Comparison of ENCODE assay signal across 7 mouse cellular contexts in genomic region chr5:77358347-77358746, GRCm38 (mm10). TPM values are rescaled to one million over a fixed set of nuclear protein-coding genes. Genes with fewer than 3 reads are reported as not detected.
DNase-seq lines count a peak whose midpoint lies in the region; ATAC-seq and TF ChIP-seq lines count a peak whose summit lies in the region.

No protein-coding gene starts in this region.

- H3K36me3 ChIP-seq in embryonic facial prominence, embryonic 12.5 days, result no peaks in the 10 kb centered on the region
- H3K36me3 ChIP-seq in heart, embryonic 13.5 days, result no peaks in the 10 kb centered on the region
- H3K36me3 ChIP-seq in stomach, postnatal 0 days (ENCODE audit: control insufficient read depth, insufficient read depth, low read length), result no peaks in the 10 kb centered on the region

- H3K27ac ChIP-seq in embryonic facial prominence, embryonic 12.5 days, result peak overlapping the region; percentile 46; the same call in 1 of the 2 replicates
- peak overlapping the region; percentile 68 for H3K27ac ChIP-seq in heart, embryonic 13.5 days (replicated peaks)
- peak overlapping the region; percentile 92 for H3K27ac ChIP-seq in stomach, postnatal 0 days (replicated peaks)

- peak overlapping the region; percentile 55 for H3K4me2 ChIP-seq in embryonic facial prominence, embryonic 12.5 days (replicated peaks)
- peak overlapping the region; percentile 70 for H3K4me2 ChIP-seq in heart, embryonic 13.5 days
- H3K4me2 ChIP-seq in stomach, postnatal 0 days (replicated peaks; ENCODE audit: low read depth), result peak overlapping the region; percentile 57

- H3K27me3 ChIP-seq in embryonic facial prominence, embryonic 12.5 days, result no peaks in the 10 kb centered on the region
- H3K27me3 ChIP-seq in heart, embryonic 13.5 days (replicated peaks), result peaks cover 8% of the 10 kb centered on the region
- no peaks in the 10 kb centered on the region for H3K27me3 ChIP-seq in stomach, postnatal 0 days (ENCODE audit: control insufficient read depth, insufficient read depth, low read length)

- ATAC-seq in embryonic facial prominence, embryonic 12.5 days (ENCODE audit: insufficient number of reproducible peaks, insufficient read depth, low FRiP score, low TSS enrichment), result no peak
- ATAC-seq in heart, embryonic 13.5 days (ENCODE audit: extremely low read depth, insufficient number of reproducible peaks, low FRiP score, low TSS enrichment), result 0 out of 2 replicates have a peak, but pooled peaks have one; percentile 60
- peak; percentile 34 for ATAC-seq in megakaryocyte, adult 5-6 weeks (ENCODE audit: poor library complexity, severe bottlenecking)
- ATAC-seq in stomach, postnatal 0 days (ENCODE audit: low FRiP score, low TSS enrichment), result peak; percentile 80

- H3K9me3 ChIP-seq in embryonic facial prominence, embryonic 12.5 days, result no peaks in the 10 kb centered on the region
- no peaks in the 10 kb centered on the region for H3K9me3 ChIP-seq in heart, embryonic 13.5 days
- H3K9me3 ChIP-seq in stomach, postnatal 0 days (ENCODE audit: control insufficient read depth, low read length), result no peaks in the 10 kb centered on the region

- H3K4me3 ChIP-seq in embryonic facial prominence, embryonic 12.5 days, result peak overlapping the region; percentile 29
- peak overlapping the region; percentile 62 for H3K4me3 ChIP-seq in heart, embryonic 13.5 days
- peak overlapping the region; percentile 36; the same call in 1 of the 2 replicates for H3K4me3 ChIP-seq in stomach, postnatal 0 days (ENCODE audit: low read depth, low read length)

- peak; percentile 59 for TF ChIP-seq EP300 in stomach, postnatal 0 days (optimal IDR thresholded peaks at IDR 0.05)

- peak overlapping the region; percentile 36; the same call in 1 of the 2 replicates for H3K9ac ChIP-seq in embryonic facial prominence, embryonic 12.5 days
- peak overlapping the region; percentile 77 for H3K9ac ChIP-seq in heart, embryonic 13.5 days
- peak overlapping the region; percentile 52 for H3K9ac ChIP-seq in stomach, postnatal 0 days (ENCODE audit: low read length)

- 3% methylated on average over 10 of the region's 10 CpGs for WGBS in embryonic facial prominence, embryonic 12.5 days
- WGBS in heart, embryonic 13.5 days, result under 1% methylated on average over 10 of the region's 10 CpGs
- 2% methylated on average over 10 of the region's 10 CpGs for WGBS in stomach, postnatal 0 days

- peaks cover 18% of the 10 kb centered on the region for H3K4me1 ChIP-seq in embryonic facial prominence, embryonic 12.5 days
- peaks cover 34% of the 10 kb centered on the region for H3K4me1 ChIP-seq in heart, embryonic 13.5 days
- H3K4me1 ChIP-seq in stomach, postnatal 0 days (replicated peaks; ENCODE audit: control insufficient read depth, insufficient read depth), result peaks cover 6% of the 10 kb centered on the region; the same call in 1 of the 2 replicates

- no peak for TF ChIP-seq CTCF in stomach, postnatal 0 days (IDR thresholded peaks at IDR 0.05; ENCODE audit: low read depth)

- peak; percentile 71 for DNase-seq in adrenal gland, adult 2 months
- peak; percentile 50 to 82 for DNase-seq in kidney, postnatal 25 days
- peak; percentile 71 for DNase-seq in stomach, postnatal 0 days (ENCODE audit: low spot score)
- no peak for DNase-seq in layer of hippocampus, adult 11-12 months (ENCODE audit: low spot score)

RNA-seq across cellular contexts. Expression of gene Polr2b, which starts 48.4 kb away (rescaled TPM):
- total RNA-seq in adrenal gland, adult 2 months (2021), result 10 to 100 TPM; 67.5 to 95.1 TPM
- 20.7 and 37.6 TPM in 2 replicates for polyA plus RNA-seq in adrenal gland, adult 2 months (2012; rRNA removed)
- 76.4 and 78.9 TPM in 2 replicates for polyA plus RNA-seq in embryonic facial prominence, embryonic 12.5 days (2016; fragmentation: Nextera tagmentation; extraction: Ambion mirVana)
- polyA plus RNA-seq in heart, embryonic 13.5 days (2015; fragmentation: Nextera tagmentation; extraction: Ambion mirVana), result 34.6 and 37.6 TPM in 2 replicates
- 60.9 and 79.2 TPM in 2 replicates for total RNA-seq in megakaryocyte, adult 5-6 weeks (2015)
- 100 and 101 TPM in 2 replicates for total RNA-seq in megakaryocyte, adult 5-6 weeks (2017)
- 21.7 and 23.5 TPM in 2 replicates for polyA plus RNA-seq in stomach, postnatal 0 days (2015; fragmentation: Nextera tagmentation; extraction: Ambion mirVana)

RNA-seq across cellular contexts. Expression of gene Noa1, which starts 48.5 kb away (rescaled TPM):
- 10 to 100 TPM; 28.7 to 29.5 TPM for total RNA-seq in adrenal gland, adult 2 months (2021)
- 30.2 and 31.6 TPM in 2 replicates for polyA plus RNA-seq in adrenal gland, adult 2 months (2012; rRNA removed)
- polyA plus RNA-seq in embryonic facial prominence, embryonic 12.5 days (2016; fragmentation: Nextera tagmentation; extraction: Ambion mirVana), result 32.7 and 33.8 TPM in 2 replicates
- 18.8 and 19.2 TPM in 2 replicates for polyA plus RNA-seq in heart, embryonic 13.5 days (2015; fragmentation: Nextera tagmentation; extraction: Ambion mirVana)
- total RNA-seq in megakaryocyte, adult 5-6 weeks (2015), result 18.0 and 24.7 TPM in 2 replicates
- 10.2 and 15.8 TPM in 2 replicates for total RNA-seq in megakaryocyte, adult 5-6 weeks (2017)
- 15.1 and 16.3 TPM in 2 replicates for polyA plus RNA-seq in stomach, postnatal 0 days (2015; fragmentation: Nextera tagmentation; extraction: Ambion mirVana)

RNA-seq across cellular contexts. Expression of gene Igfbp7, which starts 49.5 kb away (rescaled TPM):
- 100 to 1,000 TPM; 651 to 852 TPM for total RNA-seq in adrenal gland, adult 2 months (2021)
- 5,575 and 9,689 TPM in 2 replicates for polyA plus RNA-seq in adrenal gland, adult 2 months (2012; rRNA removed)
- polyA plus RNA-seq in embryonic facial prominence, embryonic 12.5 days (2016; fragmentation: Nextera tagmentation; extraction: Ambion mirVana), result 17.0 and 17.5 TPM in 2 replicates
- polyA plus RNA-seq in heart, embryonic 13.5 days (2015; fragmentation: Nextera tagmentation; extraction: Ambion mirVana), result 30.2 and 32.4 TPM in 2 replicates
- total RNA-seq in megakaryocyte, adult 5-6 weeks (2015), result 3.6 and 4.5 TPM in 2 replicates
- total RNA-seq in megakaryocyte, adult 5-6 weeks (2017), result 2.6 and 4.1 TPM in 2 replicates
- polyA plus RNA-seq in stomach, postnatal 0 days (2015; fragmentation: Nextera tagmentation; extraction: Ambion mirVana), result 421 and 437 TPM in 2 replicates

Comparison
In these comparisons a context has a peak if more than half of its experiments do, and no peak if none do; other contexts are left out.
1. RNA of gene Igfbp7, which starts 49.5 kb away (polyA plus RNA-seq): 5,575 to 9,689 TPM in adrenal gland, adult 2 months and 421 to 437 TPM in stomach, postnatal 0 days; 30.2 to 32.4 TPM in heart, embryonic 13.5 days and 17.0 to 17.5 TPM in embryonic facial prominence, embryonic 12.5 days; every median in the first group is over 10 times any median in the second.
2. Peak in every context shown above with its lines, with median percentiles within 50 percentile points of each other: H3K27ac ChIP-seq, H3K4me2 ChIP-seq, H3K4me3 ChIP-seq and H3K9ac ChIP-seq.